Mouse (Mus musculus) layer of hippocampus, adult 9-10 months (tissue): ENCODE measurements around the gene Bcan.

ENCODE experiments used
- DNase-seq: peaks from one replicate; pipeline ENCODE4 v3.0.0; 2022; ENCODE audit warnings: low spot score

Gene Bcan

GRCm38 (mm10) chr3:87944838-87945600 is 55.0 kb downstream of the Bcan start:
- no peak for DNase-seq

DNA sequence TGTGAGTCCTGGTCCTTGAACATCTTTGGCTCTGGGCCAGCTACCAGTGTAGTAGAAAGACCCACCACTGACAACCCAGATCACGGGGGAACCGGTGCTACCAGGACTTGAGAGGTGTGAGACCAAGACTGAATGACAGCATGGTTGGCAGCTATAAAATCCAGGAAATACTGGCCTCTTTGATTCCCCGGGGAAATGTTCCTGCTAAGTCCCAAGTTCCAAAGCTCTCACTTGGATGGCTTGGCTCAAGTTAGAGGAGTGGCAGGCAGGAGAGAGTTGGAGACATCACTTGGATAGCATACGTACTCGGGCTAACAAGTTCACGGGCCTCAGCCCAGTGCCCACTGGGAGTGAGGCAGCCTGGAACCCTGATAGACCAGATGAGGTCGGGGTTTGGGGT is 56.4 kb downstream of the Bcan start:
- DNase-seq: no peak

DNA sequence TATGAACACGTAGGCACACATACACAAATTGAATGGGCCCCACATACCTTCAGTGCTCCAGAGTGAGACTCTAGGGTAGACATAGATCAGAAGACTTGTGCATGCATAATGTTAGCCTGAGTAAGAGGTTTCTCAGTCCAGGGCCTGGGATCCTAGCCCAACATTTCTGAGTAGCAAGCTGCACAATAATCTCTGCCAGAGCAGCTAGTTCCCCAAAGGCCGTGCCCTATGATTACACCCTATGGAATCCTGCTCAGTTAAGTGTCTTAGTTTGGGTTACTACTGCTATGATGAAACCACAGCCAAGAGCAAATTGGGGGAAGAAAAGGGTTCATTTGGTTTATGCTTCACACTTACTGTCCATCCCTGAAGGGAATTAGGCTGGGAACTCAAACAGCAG is 57.6 kb downstream of the Bcan start:
- no peak for DNase-seq

GRCm38 (mm10) chr3:87940611-87941010 is 59.4 kb downstream of the Bcan start:
- DNase-seq: no peak
